Mouse (Mus musculus): ENCODE measurements around the gene AU022252. TPM values are rescaled to one million over a fixed set of nuclear protein-coding genes. Genes with fewer than 3 reads are reported as not detected.

The AU022252 gene
- polyA plus RNA-seq, 1 experiment = 14.5 TPM

DNA sequence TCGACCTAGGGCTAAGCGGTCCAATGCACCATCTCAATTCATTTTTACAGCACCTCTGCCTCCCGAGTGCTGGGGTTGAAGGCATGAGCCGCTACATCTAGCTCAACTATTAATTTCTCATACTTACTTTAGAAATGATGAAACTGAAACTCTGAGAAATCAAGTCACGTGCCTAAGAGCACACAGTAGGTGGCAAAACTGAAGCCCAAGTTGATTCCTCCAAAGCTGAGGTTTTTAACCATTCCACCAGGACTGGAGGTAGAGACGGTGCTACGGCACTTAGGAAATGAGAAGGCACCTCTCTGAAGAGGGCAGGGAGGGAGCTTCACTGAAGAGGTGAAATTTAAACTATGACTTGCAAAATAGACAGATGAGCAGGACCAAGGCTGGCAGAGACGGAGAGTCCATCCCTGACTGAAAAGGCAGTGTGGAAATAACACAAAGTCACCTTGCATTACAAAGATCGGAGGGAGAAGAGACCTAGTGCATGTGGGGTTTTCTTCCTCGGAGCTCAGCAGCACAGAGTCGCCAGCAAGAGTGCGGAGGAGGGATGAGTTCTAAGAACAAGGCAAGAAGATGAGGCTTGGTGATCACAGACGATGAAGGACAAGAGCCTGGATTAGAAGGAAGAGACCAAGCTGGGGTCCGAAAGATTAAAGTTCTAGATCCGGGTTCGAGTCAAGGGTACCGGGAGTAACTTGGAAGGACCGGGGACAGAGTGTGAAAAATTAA is 59.4 kb downstream of the AU022252 start:
- Histone ChIP-seq H3K36me3 (ENCODE audit: control insufficient read depth, insufficient read depth) (no peaks in the 10 kb centered on the region), H3ac (ENCODE audit: control insufficient read depth, insufficient read length) (peak overlapping the region; percentile 50), H3K79me2 (ENCODE audit: control insufficient read depth, insufficient read depth) (peaks cover 7% of the 10 kb centered on the region), H3K4me3 (peak overlapping the region; percentile 76), H3K27me3 (ENCODE audit: control insufficient read depth, insufficient read depth, insufficient read length) (no peaks in the 10 kb centered on the region), H3K4me2 (ENCODE audit: low read depth) (peak overlapping the region; percentile 93)
- no peak for TF ChIP-seq POLR2AphosphoS2 (IDR thresholded peaks at IDR 0.05; ENCODE audit: insufficient read length, low read depth)
- peak; percentile 32 for TF ChIP-seq USF1 (IDR thresholded peaks at IDR 0.05; ENCODE audit: low read depth)

DNA sequence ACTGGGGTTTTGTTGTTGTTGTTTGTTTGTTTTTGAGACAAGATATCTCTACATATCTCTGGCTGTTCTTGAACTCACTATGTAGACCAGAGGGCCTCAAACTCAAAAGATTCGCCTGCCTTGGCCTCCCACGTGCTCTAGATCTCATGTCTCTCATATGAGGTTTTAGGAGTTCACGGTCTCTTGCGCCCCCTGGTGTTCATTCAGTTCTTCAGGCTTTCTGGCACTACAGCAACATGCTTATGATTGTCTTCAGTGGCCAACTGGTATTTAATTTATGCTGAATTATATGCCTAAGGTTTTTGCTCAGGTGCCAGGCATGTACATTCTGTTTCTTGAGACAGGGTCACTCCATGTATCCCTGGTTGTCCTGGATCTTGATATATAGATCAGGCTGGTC is 64.8 kb downstream of the AU022252 start:
- Histone ChIP-seq H3ac (ENCODE audit: control insufficient read depth, insufficient read length) (no peak overlapping the region), H3K36me3 (ENCODE audit: control insufficient read depth, insufficient read depth) (no peaks in the 10 kb centered on the region), H3K4me3 (no peak overlapping the region), H3K4me2 (ENCODE audit: low read depth) (no peak overlapping the region), H3K79me2 (ENCODE audit: control insufficient read depth, insufficient read depth) (no peaks in the 10 kb centered on the region), H3K27me3 (ENCODE audit: control insufficient read depth, insufficient read depth, insufficient read length) (no peaks in the 10 kb centered on the region)
- TF ChIP-seq POLR2A (IDR thresholded peaks at IDR 0.05; ENCODE audit: insufficient read length, low read depth) (no peak), USF1 (IDR thresholded peaks at IDR 0.05; ENCODE audit: low read depth) (peak; percentile 44)

DNA sequence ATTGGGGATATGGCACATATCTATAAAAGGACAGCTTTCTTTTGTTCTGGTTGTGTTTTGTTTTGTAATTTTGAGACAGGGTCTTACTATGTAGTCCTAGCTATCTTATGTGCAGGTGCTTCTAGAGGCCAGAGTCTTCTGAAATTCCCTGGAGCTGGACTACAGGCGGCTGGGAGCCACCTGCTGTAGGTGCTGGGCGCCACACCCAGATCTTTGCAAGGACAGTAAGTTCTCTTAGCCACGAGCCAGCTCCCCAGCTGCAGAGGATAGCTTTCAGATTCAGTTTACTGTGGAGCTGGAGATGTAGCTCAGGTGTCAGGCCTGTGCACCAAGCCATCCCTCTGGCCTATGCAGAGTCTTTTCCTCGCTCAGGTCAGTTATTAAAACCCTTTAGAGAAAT is 65.4 kb downstream of the AU022252 start:
- Histone ChIP-seq H3K79me2 (ENCODE audit: control insufficient read depth, insufficient read depth) (no peaks in the 10 kb centered on the region), H3ac (ENCODE audit: control insufficient read depth, insufficient read length) (no peak overlapping the region), H3K4me3 (no peak overlapping the region), H3K27me3 (ENCODE audit: control insufficient read depth, insufficient read depth, insufficient read length) (no peaks in the 10 kb centered on the region), H3K4me2 (ENCODE audit: low read depth) (no peak overlapping the region), H3K36me3 (ENCODE audit: control insufficient read depth, insufficient read depth) (no peaks in the 10 kb centered on the region)
- TF ChIP-seq MAX (IDR thresholded peaks at IDR 0.05; ENCODE audit: low read depth) (no peak), SRF (IDR thresholded peaks at IDR 0.05; ENCODE audit: control insufficient read depth, insufficient read length, low read depth) (no peak), TCF12 (IDR thresholded peaks at IDR 0.05; ENCODE audit: insufficient read depth, poor library complexity, severe bottlenecking) (no peak), REST (IDR thresholded peaks at IDR 0.05; ENCODE audit: insufficient read depth, insufficient read length) (no peak), USF1 (IDR thresholded peaks at IDR 0.05; ENCODE audit: low read depth) (no peak), CEBPB (IDR thresholded peaks at IDR 0.05; ENCODE audit: insufficient read depth, poor library complexity, severe bottlenecking) (no peak), MYOG (IDR thresholded peaks at IDR 0.05; ENCODE audit: control insufficient read depth in 1 of 3, insufficient read depth in 1 of 3, insufficient read length in 2 of 3, low read depth in 2 of 3) (no peak), E2F4 (IDR thresholded peaks at IDR 0.05; ENCODE audit: insufficient read depth) (no peak), POLR2A (IDR thresholded peaks at IDR 0.05; ENCODE audit: insufficient read length, low read depth) (no peak), POLR2AphosphoS2 (IDR thresholded peaks at IDR 0.05; ENCODE audit: insufficient read length, low read depth) (no peak), TCF3 (IDR thresholded peaks at IDR 0.05; ENCODE audit: insufficient read length, low read depth) (no peak), MYOD1 (IDR thresholded peaks at IDR 0.05; ENCODE audit: control insufficient read depth in 1 of 3, insufficient read length in 2 of 3, low read depth in 2 of 3) (no peak)

DNA sequence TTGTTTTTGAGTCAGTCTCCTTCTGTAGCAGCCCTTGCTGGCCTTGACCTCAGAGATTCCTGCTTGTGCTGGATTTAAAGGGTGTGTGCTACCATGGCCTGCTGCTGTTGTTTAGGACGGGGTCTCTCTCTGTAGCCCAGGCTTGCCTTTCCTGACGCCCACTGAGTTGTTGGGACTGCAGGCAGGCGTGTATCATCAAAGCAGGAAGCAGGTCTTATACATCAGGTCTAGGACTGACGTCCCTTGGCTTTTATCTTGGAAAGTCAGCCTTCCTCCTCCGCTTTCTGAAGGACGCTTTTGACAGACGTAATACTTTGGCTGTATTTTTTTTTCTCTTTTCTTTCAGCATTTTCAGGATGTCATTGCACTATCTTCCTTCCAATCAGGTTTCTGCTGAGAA is 66.6 kb downstream of the AU022252 start:
- Histone ChIP-seq H3K27me3 (ENCODE audit: control insufficient read depth, insufficient read depth, insufficient read length) (no peaks in the 10 kb centered on the region), H3K4me2 (ENCODE audit: low read depth) (no peak overlapping the region), H3K36me3 (ENCODE audit: control insufficient read depth, insufficient read depth) (no peaks in the 10 kb centered on the region), H3ac (ENCODE audit: control insufficient read depth, insufficient read length) (no peak overlapping the region), H3K4me3 (no peak overlapping the region), H3K79me2 (ENCODE audit: control insufficient read depth, insufficient read depth) (no peaks in the 10 kb centered on the region)
- TF ChIP-seq USF1 (IDR thresholded peaks at IDR 0.05; ENCODE audit: low read depth) (no peak), E2F4 (IDR thresholded peaks at IDR 0.05; ENCODE audit: insufficient read depth) (no peak), REST (IDR thresholded peaks at IDR 0.05; ENCODE audit: insufficient read depth, insufficient read length) (no peak), POLR2AphosphoS2 (IDR thresholded peaks at IDR 0.05; ENCODE audit: insufficient read length, low read depth) (no peak), POLR2A (IDR thresholded peaks at IDR 0.05; ENCODE audit: insufficient read length, low read depth) (no peak)

DNA sequence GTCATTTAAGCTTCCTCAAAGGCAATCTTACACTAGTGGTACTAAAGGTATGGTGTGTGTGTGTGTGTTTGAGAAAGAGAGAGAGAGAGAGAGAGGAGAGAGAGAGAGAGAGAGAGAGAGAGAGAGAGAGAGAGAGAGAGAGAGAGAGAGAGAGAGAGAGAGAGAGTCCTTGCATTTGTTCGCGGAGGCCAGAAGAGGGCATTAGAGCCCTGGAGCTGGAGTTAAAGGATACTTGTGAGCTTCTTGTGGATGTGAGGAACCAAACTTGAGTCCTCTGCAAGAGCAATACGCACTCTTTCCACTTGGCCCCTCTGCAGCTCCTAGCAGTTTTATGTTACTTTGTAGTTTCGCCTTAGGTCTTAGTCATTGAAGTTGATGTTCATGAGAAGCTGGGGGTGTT is 69.5 kb downstream of the AU022252 start:
- Histone ChIP-seq H3ac (ENCODE audit: control insufficient read depth, insufficient read length) (no peak overlapping the region), H3K27me3 (ENCODE audit: control insufficient read depth, insufficient read depth, insufficient read length) (no peaks in the 10 kb centered on the region), H3K79me2 (ENCODE audit: control insufficient read depth, insufficient read depth) (no peaks in the 10 kb centered on the region), H3K4me2 (ENCODE audit: low read depth) (no peak overlapping the region), H3K36me3 (ENCODE audit: control insufficient read depth, insufficient read depth) (no peaks in the 10 kb centered on the region), H3K4me3 (no peak overlapping the region)
- TF ChIP-seq CEBPB (IDR thresholded peaks at IDR 0.05; ENCODE audit: insufficient read depth, poor library complexity, severe bottlenecking) (no peak), TCF12 (IDR thresholded peaks at IDR 0.05; ENCODE audit: insufficient read depth, poor library complexity, severe bottlenecking) (no peak), E2F4 (IDR thresholded peaks at IDR 0.05; ENCODE audit: insufficient read depth) (no peak), POLR2AphosphoS2 (IDR thresholded peaks at IDR 0.05; ENCODE audit: insufficient read length, low read depth) (no peak), SRF (IDR thresholded peaks at IDR 0.05; ENCODE audit: control insufficient read depth, insufficient read length, low read depth) (no peak), REST (IDR thresholded peaks at IDR 0.05; ENCODE audit: insufficient read depth, insufficient read length) (no peak), TCF3 (IDR thresholded peaks at IDR 0.05; ENCODE audit: insufficient read length, low read depth) (no peak), POLR2A (IDR thresholded peaks at IDR 0.05; ENCODE audit: insufficient read length, low read depth) (no peak), MYOG (IDR thresholded peaks at IDR 0.05; ENCODE audit: control insufficient read depth in 1 of 3, insufficient read depth in 1 of 3, insufficient read length in 2 of 3, low read depth in 2 of 3) (no peak), MAX (IDR thresholded peaks at IDR 0.05; ENCODE audit: low read depth) (no peak), USF1 (IDR thresholded peaks at IDR 0.05; ENCODE audit: low read depth) (no peak), MYOD1 (IDR thresholded peaks at IDR 0.05; ENCODE audit: control insufficient read depth in 1 of 3, insufficient read length in 2 of 3, low read depth in 2 of 3) (no peak)
